Mouse (Mus musculus): ENCODE measurements around the gene Hsd11b2. TPM values are rescaled to one million over a fixed set of nuclear protein-coding genes. Genes with fewer than 3 reads are reported as not detected.

Hsd11b2 gene
- total RNA-seq, 1 experiment from 2014 or later = not detected

DNA sequence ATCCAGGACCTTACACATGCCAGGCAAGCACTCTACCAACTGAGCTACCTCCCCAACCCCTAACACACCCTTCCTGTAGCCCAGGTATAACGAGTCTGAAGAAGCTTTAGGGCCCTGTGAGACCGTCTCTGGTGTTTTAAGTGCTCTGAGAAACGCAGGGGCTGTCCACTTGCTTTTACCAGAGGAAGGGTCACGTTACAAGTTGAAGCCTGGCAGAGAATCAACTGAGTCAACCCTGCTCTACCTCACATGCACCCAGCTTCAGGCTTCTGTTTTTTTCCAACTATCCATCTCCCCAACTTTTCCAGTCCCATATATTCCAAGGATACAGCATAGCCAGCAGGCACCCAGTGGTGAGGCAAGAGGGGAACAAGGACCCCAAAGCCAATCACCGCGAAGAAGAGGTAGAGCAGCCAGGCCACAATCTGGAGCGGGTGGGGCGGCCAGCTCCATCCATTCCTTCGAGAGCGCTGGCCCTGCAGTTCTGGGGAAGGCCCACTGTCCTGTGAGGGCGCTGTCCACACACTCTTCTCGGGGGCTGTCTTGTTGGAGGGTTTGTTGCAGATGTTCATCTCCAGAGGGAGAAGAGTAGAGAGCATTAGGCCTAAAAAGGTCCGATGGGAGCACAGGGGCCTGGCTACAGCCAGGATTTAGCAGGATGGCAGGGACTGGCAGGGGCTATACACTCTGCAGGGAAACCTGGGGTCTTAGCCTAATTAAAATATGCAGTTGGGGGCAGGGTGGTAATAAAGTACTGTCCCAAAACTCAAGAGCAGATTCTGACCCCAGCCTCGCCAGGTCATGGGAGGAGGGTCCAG is 35.1 kb upstream of the Hsd11b2 start:
- ATAC-seq (replicated peaks; ENCODE audit: low read depth, poor library complexity, severe bottlenecking) = peak; percentile 49; the same call in 1 of the 2 replicates

DNA sequence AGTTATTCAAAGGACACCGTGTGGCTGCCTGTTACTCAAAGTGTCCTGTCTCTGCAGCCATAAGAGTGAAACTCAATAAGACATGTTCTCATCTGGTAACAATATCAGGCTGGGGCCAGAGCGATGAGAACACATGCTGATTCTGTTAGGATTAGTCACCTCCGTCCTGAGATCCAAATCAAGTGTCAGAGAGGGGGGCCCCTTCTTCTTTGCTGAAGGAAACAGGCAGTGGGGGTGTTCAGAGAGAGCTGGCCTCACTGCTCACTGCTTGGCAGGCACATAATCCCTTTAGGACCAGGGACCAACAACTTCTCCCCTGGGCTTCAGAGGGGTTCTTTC is 34.6 kb upstream of the Hsd11b2 start:
- no peak for ATAC-seq (replicated peaks; ENCODE audit: low read depth, poor library complexity, severe bottlenecking)

DNA sequence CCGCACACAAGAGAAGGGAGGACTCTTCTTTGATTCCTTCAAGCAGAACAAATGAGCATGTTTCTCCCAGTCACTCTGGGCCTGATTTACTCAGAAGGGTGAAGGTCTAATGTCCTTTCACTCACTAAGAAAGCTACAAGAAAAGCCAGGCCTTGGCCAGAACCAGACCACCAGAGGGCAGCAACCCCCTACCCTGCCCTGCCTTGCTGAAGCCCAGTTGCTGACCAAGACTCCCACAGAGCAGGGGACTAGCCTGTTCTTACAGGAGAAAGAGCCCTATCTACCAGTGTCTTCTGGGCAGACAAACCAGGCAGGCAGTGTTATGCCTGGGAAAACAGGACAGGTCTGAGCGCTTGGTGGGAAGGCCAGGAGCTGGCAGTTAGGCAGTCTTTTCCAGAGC is 34.2 kb upstream of the Hsd11b2 start:
- 0 out of 2 replicates have a peak, but pooled peaks have one; percentile 59 for ATAC-seq (replicated peaks; ENCODE audit: low read depth, poor library complexity, severe bottlenecking)

DNA sequence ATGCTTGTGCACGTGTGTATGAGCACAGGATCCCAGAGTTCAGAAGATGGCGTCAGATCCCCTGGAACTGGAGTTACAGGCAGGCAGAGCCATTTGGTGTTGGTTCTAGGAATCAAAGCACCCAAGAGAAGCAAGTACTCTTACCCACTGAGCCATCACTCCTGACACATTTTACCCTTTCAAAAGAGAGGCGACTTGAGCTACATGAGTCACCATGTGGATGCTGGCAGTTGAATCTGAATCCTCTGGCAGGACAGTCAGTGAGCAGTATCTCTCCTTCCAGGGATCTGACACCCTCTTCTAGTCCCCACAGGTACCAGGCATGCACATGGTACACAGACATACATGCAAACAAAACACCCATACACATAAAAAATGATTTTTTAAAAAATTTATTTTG is 30.5 kb upstream of the Hsd11b2 start:
- ATAC-seq (replicated peaks; ENCODE audit: low read depth, poor library complexity, severe bottlenecking) = no peak

DNA sequence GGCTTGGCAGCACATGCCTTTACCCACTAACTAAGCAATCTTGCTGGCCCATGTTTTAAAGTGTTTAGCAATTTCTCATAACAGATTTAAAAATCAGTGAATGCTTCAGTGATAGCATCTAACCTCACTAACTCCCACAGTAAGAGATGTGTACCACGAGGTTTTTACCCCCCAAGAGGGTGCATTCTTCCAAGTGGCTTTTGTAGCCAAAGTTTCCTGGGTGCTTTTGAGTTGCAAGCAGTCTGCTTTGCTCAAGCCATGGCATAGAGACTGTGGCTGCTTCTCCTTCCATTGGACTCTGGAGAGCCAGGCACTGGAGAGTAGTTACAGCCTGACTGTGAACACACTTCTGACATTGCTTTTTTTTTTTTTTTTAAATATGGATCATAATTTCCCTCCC is 29.3 kb upstream of the Hsd11b2 start:
- no peak for ATAC-seq (replicated peaks; ENCODE audit: low read depth, poor library complexity, severe bottlenecking)

DNA sequence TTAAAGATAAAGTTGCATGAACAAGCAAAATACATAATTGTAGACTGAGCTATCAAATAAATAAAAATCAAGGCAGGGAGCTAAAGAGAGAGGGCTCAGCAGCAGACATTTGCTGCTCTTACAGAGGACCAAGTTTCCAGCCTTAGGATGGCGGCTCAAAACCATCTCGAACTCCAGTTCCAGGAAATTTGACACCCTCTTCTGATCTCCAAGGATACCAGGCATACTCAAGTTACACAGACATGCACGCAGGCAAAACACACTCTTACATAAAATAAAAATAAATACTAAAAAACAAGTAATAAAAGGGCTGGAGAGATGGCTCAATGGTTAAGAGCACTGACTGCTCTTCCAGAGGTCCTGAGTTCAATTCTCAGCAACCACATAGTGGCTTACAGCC is 25.1 kb upstream of the Hsd11b2 start:
- ATAC-seq (replicated peaks; ENCODE audit: low read depth, poor library complexity, severe bottlenecking) = no peak

DNA sequence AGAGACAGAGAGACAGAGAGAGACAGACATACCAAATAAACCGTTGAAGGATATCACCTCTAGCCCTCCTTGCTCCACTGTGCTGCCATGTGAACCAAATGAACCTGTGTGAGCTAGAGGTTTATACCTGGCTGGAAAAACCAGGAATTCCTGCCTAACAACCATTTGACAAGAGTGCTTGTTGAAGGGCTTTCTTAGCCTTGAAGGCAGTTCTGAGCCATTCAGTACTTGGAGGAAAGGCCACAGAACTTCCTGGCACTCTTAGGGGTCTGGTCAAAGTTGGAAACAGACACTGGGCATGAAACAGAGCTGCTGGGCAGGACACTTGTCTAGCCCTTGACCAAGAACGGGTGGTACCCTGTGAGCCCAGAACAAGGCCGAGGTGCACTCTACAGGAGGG is 24.0 kb upstream of the Hsd11b2 start:
- no peak for ATAC-seq (replicated peaks; ENCODE audit: low read depth, poor library complexity, severe bottlenecking)

DNA sequence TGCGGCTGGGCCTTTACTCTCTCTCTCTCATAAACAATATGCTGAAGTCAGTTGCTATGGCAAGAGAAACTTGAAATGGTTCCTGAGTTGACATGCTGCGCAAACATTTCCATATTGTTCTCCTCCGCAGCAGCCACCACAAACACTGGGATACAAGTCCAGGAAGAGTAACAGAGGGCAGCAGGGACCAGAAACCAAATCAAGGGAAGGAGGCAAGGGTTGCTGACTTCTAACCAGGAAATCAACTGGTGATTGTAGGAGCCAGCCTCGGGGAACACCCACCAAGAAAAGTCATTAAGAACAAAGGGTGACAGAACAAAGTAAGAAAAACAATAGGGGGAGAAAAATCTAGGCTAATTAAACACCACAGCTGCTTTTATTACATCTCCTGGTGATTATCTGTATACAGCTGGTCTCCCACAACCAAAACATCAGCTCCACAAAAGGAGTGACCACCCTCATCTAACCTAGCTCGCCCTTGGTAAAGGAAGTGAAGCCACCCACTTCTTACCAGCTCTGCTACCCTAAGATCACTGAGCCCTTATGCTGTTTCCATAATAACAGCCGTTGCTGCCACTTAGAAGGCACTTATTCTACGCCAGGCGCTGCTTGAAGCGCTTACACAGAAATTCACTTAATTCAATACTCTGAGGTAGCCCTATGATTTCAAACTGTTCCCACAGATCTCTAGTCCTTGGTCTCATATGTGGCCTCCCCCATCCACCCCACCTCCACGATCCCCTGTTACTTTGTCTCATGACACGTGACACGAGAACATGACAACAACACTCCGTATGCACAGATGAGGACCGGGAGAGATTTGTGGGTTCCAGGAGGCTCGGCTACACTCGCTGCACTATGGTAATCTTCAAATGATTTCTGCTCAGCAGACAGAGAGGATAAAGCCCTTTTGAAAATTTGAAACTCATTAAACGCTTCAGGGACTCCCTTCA is 22.9 kb upstream of the Hsd11b2 start:
- ATAC-seq (replicated peaks; ENCODE audit: low read depth, poor library complexity, severe bottlenecking) = no peak

DNA sequence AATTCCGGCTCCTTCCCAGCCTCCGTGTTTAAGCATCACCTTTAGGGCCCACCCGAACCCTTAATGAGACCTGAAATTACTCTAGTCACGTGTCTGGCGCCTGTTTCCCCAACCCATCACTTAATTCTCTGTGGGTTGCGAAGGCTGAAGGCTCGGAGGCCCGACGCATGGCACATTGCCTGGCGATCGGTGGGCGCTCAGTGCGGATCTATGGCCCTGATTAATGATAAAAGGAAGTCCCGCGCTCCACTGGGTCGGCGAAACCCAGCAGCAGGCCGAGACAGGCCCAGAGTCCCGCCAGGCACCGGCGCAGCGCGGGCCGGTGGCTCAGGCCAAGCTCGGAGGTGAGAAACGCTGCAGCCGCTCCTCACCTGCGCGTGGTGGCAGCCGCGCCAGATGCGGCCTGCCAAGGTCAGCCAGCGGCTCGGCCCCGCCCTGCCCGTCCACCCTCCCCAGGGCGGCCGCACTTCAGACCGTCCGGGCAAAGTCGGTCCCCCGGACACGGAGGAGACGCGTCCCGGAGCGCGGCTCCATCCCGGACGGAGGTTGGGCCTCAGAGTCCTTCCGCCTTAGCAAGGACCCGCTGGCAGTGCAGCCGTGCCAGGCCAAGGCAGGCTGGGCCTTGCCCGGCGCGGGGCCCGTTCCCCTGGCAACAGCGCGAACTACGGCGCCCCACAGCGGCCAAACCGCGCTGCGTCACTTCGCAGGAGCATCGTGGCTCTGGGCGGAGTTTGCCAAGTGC is 21.9 kb upstream of the Hsd11b2 start, which contains the start of gene Zdhhc1:
Gene Zdhhc1, minus strand, starts transcription at position 464 of the 742 bp plus-strand sequence.
- ATAC-seq (replicated peaks; ENCODE audit: low read depth, poor library complexity, severe bottlenecking) = peak; percentile 92

DNA sequence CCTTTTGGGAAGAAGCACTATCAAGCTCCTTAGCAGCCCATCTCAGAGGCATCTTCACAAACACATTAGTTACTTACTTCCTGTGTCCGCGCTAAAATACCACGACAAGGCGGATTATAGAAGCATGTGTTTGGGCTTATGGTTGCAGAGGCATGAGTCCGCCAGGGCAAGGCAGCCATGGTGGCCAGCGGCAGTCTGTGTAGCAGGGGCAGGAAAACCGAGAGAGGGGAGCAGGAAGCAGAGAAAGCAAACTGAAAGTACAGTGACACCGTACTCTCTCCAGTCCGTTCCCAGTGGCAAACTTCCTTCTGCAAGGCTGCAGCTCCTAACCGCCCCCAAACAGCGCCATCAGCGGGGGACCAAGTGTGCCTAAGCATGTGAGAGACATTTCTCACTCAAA is 18.8 kb upstream of the Hsd11b2 start:
- ATAC-seq (replicated peaks; ENCODE audit: low read depth, poor library complexity, severe bottlenecking) = 0 out of 2 replicates have a peak, but pooled peaks have one; percentile 39

DNA sequence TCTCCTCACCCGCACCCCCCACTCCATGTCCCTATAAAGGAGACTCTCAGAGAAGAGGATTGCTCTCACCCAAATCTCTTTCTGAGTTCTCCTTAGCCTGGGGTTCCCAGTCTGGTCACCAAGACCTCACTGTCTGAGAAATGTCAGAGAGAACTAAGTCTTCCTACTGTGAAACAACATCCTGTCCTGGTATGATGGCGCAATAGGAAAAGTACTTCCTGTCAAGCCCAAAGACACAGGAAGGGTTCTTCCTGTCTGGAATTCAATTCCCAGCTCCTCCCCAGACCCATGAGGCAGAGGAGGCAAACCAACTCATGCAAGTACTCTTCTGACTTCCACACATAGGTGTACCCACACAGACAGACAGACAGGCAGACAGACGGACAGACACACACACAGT is 13.9 kb upstream of the Hsd11b2 start:
- 0 out of 2 replicates have a peak, but pooled peaks have one; percentile 27 for ATAC-seq (replicated peaks; ENCODE audit: low read depth, poor library complexity, severe bottlenecking)

DNA sequence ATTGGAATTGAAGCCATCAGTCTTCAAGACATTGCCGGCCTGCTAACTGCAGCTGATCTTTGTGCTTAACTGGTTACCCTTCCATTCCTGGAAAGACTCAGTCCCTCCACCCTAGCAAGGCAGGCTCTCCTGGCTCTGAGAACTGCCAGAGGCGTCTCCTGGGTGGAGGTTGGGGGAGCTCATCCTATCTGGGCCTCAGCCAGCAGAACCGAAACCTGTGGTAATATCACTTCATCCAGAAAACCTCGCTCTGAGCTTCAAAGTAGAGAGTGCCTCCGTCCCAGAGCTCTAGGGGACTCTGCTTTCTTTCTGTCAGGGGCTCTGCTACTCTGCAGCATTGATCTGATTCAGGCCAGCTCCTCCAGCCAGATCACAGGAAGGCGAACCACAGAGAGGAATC is 11.6 kb upstream of the Hsd11b2 start:
- 0 out of 2 replicates have a peak, but pooled peaks have one; percentile 39 for ATAC-seq (replicated peaks; ENCODE audit: low read depth, poor library complexity, severe bottlenecking)

DNA sequence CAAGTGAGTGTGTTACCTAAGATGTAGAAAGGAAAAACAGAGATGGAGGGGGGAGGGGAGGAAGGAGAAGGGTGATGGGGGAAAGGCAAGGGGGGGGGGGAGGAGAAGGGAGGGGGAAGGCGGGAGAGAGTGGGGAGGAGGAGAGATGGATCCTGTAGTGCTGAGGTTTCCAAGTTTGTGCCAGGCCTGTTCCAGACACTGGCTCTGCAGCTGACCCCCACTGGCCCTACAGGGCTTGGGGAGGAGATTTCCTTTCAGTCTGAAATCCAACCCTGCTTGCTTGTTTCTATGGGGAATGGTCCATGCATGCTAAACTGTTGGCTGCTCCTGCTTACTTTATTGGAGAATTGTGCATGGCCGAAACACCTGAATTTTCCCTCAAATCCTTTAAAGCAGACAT is 9.8 kb upstream of the Hsd11b2 start:
- ATAC-seq (replicated peaks; ENCODE audit: low read depth, poor library complexity, severe bottlenecking) = no peak

DNA sequence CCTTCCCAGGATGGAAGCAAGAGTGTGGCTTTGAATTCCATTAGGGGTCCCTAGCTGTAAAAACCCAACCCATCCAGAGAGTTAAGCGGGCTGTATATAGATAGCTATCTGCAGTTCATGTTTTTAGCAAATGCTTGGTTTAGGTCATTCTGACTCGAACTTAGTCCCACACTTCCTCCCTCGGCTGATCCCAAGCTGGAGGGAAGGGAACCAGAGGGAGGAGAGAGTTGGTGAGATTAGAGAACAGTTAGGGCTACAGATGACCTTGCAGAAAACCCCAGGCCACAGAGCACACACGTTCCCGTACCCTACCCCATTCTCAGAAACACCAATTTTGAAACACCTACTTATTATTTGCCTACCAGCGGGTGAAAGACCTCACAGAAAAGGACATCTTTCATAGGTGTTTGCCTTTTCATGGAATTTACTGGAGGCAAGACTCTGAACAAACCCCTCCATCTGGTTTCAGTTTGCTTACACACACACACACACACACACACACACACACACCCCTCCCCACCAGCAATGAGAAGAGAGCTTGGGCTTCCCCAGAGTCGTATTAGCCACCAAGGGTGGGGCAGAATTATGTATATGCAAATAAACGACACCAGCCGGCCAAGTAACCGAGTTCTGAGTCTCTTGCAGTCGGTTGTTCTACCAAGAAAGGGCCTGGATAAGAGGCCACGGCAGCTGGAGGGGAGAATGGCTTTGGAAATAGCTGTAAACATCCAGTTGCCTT is 8.4 kb upstream of the Hsd11b2 start:
- ATAC-seq (replicated peaks; ENCODE audit: low read depth, poor library complexity, severe bottlenecking) = peak; percentile 54

DNA sequence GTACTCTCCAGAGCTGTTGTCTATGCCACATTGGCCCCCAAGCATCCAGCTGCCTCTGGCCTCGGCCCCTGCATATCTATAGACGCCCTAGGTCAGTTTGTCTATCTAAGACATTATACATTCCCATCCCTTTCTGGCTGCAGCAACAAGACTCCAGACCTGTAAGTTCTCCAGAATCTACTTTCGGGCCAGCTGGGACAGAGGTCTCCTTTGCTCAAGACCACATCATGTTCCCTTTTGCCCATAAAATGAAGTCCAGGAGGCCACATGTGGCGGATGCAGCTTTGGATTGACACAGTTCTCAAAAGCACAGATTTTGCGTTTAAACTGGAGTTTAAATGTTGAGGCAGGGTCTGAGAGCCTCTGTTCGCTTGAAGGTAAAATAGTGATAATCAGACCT is 4.4 kb upstream of the Hsd11b2 start:
- no peak for ATAC-seq (replicated peaks; ENCODE audit: low read depth, poor library complexity, severe bottlenecking)

DNA sequence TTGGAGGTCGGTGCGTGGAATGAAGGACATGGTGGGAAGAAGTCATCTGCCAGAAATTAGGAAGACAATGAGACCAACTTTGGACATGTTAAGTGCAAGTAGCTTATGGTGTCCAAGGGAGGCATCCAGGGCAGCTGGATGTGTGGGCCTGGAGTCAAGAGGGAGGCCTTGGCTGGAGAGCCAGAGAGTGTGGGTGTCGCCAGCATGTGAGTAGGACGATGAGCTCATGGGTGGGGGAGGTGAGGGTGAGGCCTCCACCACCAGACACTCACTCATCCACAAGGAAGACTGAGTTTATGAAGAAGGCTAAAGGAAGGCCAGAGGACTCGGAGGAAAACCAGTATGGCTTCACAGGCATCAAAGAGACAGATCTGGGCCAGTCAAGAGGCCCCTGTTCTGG is 3.9 kb upstream of the Hsd11b2 start:
- no peak for ATAC-seq (replicated peaks; ENCODE audit: low read depth, poor library complexity, severe bottlenecking)

DNA sequence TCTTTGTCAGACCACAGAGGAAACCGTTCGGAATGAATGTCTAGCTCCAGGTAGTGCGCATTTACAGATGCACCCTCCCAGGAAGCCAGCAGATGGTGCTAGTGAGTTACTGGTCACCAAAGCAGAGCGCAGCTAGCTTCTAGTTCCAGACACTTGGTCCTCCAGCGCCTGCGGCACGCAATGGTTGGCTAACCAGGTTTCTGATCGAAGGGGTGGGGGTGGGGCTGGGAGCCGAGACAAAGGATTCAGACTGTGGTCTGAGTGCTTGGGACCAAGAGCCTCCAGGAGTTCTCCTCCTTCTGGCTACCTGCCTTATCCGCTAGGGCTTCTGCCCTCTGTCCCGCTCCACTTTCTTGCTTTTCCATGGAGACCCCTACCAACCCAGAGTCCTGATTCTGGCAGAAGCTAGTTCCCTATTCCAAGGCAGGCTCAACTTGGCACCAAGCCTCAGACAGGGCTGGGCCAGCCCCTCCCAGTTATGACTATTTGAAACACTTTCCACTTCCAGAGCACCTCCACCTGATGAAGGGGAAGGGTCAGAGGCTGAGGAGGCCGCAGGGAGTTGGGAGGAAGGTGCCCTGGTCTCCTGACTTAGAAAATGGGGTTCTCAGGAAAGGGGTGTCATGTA is 2.4 kb upstream of the Hsd11b2 start:
- peak; percentile 81 for ATAC-seq (replicated peaks; ENCODE audit: low read depth, poor library complexity, severe bottlenecking)

DNA sequence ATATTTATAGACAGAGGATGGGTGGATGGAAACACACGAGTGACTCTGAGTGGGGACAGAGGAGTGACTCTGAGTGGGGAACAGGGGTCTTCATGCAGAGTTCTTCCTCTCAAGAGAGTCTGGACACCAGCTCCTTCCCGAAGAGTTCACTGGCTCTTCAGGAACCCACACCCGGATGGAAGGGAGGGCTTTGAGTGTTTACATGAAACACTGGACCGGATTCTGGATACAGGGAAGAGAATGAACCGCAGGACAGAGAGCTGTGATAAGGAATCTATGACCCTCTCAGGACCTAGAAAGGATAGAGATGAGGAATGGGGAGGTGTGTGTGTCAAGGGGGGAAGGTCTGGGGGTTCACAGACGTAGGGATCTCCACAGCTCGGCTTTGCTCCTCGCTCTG is 1.2 kb upstream of the Hsd11b2 start:
- ATAC-seq (replicated peaks; ENCODE audit: low read depth, poor library complexity, severe bottlenecking) = no peak

DNA sequence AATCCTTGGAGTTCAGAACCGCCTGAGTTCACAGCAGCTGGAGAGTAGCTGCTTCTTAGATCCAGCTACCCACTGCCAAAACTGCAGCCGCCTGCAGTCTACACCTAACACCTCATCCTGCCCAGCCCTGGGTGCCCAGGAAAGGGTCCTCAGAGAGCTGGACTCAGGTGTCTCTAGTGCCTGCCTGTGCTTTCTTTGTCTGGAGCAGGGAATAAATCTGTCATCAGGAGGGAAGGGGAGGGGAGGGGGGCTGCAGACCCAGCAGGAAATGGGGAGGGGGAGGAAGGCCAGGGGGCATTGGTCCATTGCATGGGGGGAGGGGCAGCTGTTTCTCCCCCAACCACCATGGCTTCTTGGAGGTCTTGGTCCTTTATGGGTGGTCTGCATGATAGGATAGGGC is 1.0 kb downstream of the Hsd11b2 start:
- no peak for ATAC-seq (replicated peaks; ENCODE audit: low read depth, poor library complexity, severe bottlenecking)
